Mouse (Mus musculus) c-Kit-positive CD71-positive TER-119-positive erythroid progenitor cells, embryonic 14.5 days (primary cell): ENCODE results near the gene Gm14226.
A peak's percentile ranks its signal among the peaks of the same experiment; 100 is the strongest.
"Not testable (repeated sequence)": the region's sequence is repeated elsewhere in the genome, so short reads cannot be mapped to it uniquely, and the experiment has no call there.

Experiments used
- DNase-seq: peaks from one replicate; pipeline ENCODE4 v3.0.0-alpha.2; 2013; ENCODE audit warnings: low spot score

The Gm14226 gene

GRCm38 (mm10) chr2:155018251-155018755 is at the start of gene Gm14226:
Gene Gm14226, plus strand, starts transcription at chr2:155018266.
- DNase-seq: not testable (repeated sequence)

- not testable (repeated sequence) for DNase-seq
Measured at GRCm38 (mm10) chr2:154969740-154970397, 48.2 kb upstream of the Gm14226 start.

GRCm38 (mm10) chr2:154971919-154972692 is 46.0 kb upstream of the Gm14226 start:
- no peak for DNase-seq

GRCm38 (mm10) chr2:154972981-154973380 is 45.1 kb upstream of the Gm14226 start:
- no peak for DNase-seq

- DNase-seq: no peak
Measured at GRCm38 (mm10) chr2:154986609-154987008, 31.5 kb upstream of the Gm14226 start.

- DNase-seq: no peak
Measured at GRCm38 (mm10) chr2:154991411-154991810, 26.7 kb upstream of the Gm14226 start.

- DNase-seq: no peak
Measured at GRCm38 (mm10) chr2:154992083-154992482, 26.0 kb upstream of the Gm14226 start.

- DNase-seq: no peak
Measured at GRCm38 (mm10) chr2:155005491-155005890, 12.6 kb upstream of the Gm14226 start.

- peak; percentile 27 for DNase-seq
Measured at GRCm38 (mm10) chr2:155011086-155011656, 6.9 kb upstream of the Gm14226 start.

- DNase-seq: no peak
Measured at GRCm38 (mm10) chr2:155012991-155013390, 5.1 kb upstream of the Gm14226 start.

- not testable (repeated sequence) for DNase-seq
Measured at GRCm38 (mm10) chr2:155016751-155017150, 1.3 kb upstream of the Gm14226 start.

GRCm38 (mm10) chr2:155018762-155019641 is 936 bp downstream of the Gm14226 start:
- peak; percentile 39 for DNase-seq

GRCm38 (mm10) chr2:155019673-155020072 is 1.6 kb downstream of the Gm14226 start:
- DNase-seq: peak; percentile 62

- DNase-seq: not testable (repeated sequence)
Measured at GRCm38 (mm10) chr2:155020247-155020826, 2.3 kb downstream of the Gm14226 start.

- no peak for DNase-seq
Measured at GRCm38 (mm10) chr2:155030831-155031230, 12.8 kb downstream of the Gm14226 start.

- DNase-seq: no peak
Measured at GRCm38 (mm10) chr2:155032938-155033710, 15.1 kb downstream of the Gm14226 start.

GRCm38 (mm10) chr2:155039956-155040355 is 21.9 kb downstream of the Gm14226 start:
- DNase-seq: no peak

GRCm38 (mm10) chr2:155044542-155044941 is 26.5 kb downstream of the Gm14226 start:
- DNase-seq: no peak

- no peak for DNase-seq
Measured at GRCm38 (mm10) chr2:155045075-155045474, 27.0 kb downstream of the Gm14226 start.

- DNase-seq: no peak
Measured at GRCm38 (mm10) chr2:155046803-155047202, 28.7 kb downstream of the Gm14226 start.
